Mouse (Mus musculus) adipocyte (in vitro differentiated cells): ENCODE measurements around the gene Cysrt1.

ENCODE experiments used
- DNase-seq: peaks from one replicate; pipeline ENCODE4 v3.0.0-alpha.2; 2016; ENCODE audit warnings: low spot score

Cysrt1 gene

DNA sequence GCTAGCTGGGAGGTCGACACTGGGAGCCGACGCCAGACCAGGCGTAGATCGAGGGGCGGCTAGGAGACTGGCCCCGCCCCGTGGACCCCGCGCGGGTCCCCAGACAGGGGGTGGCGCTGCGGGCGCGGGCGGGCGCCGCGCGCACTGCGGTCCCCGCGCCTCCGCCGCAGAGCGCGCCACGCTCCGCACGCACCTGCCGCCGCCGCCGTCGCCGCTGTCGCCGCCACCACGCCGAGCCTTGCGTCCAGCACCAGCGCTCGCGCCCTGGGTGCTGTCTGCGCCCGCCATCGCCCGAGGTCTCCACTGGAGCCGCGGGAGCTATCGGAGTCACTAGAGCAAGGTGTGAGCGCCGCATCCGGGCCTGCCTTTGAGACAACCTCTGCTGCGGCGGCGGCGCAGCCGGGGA, at the start of gene Cysrt1, which contains the start of gene Rnf208:
Gene Cysrt1, minus strand, starts transcription at position 352 of the 406 bp plus-strand sequence.
Gene Rnf208, plus strand, starts transcription at position 155 of the 406 bp plus-strand sequence.
- no peak for DNase-seq

DNA sequence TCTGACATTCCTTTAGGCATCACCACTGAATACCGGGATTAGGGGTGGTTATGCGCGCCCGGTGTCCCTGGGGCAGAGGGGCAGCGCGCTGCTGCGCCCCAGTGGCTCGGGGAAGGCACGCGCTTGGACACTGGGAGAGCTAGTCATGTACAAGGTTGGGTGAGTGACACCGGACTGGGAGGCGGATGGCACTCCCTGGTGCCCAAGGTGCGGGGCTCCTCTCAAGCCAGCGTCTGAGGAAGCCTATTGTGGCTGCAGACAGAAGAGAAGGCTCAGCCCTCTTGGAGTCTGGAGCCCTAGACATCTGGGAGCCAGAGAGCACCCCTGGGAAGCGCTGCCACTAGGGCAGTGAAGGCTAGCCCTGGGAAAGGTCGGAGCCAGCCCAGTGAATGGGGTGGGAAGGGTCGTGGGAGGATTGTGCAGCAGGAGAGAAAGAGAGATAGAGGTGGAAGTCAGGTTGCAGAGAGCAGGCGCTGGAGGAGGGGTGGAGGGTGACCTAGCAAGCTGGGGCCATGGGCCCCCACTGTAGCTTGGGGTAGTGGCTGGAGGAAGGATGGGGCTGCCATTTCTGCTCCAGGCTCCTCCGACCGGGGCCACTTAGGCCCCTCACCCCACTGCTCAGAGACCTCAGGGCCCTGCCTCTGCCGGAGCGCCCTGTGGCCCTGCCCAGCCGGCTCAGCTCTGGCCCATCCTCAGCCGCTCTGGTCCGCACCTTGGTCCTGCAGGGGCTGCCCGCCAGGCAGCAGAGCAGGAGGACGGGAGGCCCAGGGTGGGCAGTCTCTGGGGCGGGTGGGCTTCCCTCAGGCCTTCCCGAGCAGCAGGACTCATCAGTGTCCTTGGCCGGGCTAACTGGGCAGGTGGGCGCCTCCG, 49.2 kb upstream of the Cysrt1 start:
- DNase-seq = no peak

DNA sequence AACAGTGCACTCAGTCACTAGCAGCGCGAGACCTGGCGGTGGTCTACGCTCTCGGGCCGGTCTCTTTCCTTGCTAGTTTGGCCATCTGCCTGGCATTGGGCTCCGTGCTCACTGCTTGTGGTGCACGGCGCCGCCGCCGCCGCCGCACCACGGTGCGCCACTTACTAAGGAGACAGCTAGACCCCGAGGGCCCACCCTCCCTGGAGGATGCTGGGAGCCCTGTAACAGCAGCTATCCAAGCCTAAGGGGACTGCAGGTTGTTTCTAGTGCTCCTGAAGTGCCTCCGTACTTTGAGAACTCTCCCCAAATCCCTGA, 48.5 kb upstream of the Cysrt1 start:
- no peak for DNase-seq

DNA sequence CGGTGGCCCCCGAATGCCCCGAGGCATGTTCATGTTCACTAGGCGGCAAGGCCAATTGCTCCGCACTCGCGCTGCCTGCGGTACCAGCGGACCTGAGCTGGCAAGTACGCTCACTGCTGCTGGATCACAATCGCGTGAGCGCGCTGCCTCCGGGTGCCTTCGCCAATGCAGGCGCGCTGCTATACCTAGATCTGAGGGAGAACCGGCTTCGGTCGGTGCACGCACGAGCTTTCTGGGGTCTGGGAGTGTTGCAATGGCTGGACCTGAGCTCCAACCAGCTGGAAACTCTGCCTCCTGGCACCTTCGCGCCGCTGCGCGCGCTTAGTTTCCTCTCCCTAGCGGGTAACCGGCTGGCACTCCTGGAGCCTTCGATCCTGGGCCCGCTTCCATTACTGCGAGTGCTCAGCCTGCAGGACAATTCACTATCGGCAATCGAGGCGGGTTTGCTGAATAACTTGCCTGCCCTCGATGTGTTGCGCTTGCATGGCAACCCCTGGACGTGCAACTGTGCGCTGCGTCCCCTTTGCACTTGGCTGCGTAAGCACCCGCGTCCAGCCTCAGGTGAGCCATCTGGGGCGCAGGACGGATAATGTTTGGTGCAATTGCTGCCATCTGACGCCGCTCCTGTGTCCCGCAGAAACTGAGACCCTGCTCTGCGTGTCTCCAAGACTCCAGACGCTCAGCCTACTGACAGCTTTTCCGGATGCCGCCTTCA, 48.0 kb upstream of the Cysrt1 start:
- DNase-seq = no peak

DNA sequence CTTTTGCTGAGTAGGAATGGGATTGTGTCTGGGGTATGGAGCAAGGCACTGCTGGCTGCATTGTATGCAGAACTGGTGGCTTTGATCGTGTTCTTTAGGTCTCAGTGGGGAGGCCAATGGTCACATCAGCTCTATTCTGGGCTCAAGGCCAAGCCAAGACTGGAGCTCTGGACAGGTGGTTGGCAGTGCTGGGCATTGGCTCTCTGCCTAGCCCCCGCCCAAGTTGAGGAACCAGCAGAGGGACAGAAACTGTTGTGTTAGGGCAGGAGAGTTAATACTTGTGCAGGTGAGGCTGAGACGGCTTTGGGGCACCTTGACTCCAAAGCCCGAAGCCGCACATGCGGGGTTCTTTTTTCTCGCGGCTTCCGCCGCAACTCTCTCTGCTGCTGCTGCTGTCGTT, 47.4 kb upstream of the Cysrt1 start, which contains the start of gene Lrrc26:
Gene Lrrc26, plus strand, starts transcription at position 265 of the 400 bp plus-strand sequence.
- DNase-seq = no peak

DNA sequence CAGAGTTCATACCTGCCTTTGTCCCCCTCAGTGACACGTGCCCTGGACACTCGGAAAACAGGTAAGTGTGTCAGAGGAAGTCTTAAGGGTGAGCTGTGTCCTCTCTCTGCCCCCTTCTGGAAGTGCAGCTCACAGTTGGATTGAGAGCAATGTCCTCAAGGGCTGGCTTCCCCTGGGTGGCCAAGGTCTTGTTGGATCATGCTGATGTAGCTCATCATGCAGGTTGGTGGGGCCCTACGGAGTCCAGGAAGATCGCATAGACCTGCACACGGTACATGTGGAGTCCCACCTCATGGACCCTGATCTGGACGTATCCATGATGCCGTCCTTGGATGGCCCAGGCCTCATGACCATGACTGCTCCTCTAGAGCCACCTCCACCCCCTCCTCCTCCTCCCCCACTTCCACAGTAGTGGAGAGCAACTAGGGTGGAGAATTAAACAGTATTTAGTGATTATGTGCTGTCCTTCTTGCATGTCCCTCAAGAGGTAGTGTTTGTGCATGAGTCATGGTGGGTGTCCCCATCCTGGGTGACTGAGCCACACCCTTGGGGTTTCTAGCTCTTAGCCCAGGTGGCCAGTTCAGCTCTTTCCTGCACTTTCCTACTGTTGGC, 46.6 kb upstream of the Cysrt1 start:
- no peak for DNase-seq

DNA sequence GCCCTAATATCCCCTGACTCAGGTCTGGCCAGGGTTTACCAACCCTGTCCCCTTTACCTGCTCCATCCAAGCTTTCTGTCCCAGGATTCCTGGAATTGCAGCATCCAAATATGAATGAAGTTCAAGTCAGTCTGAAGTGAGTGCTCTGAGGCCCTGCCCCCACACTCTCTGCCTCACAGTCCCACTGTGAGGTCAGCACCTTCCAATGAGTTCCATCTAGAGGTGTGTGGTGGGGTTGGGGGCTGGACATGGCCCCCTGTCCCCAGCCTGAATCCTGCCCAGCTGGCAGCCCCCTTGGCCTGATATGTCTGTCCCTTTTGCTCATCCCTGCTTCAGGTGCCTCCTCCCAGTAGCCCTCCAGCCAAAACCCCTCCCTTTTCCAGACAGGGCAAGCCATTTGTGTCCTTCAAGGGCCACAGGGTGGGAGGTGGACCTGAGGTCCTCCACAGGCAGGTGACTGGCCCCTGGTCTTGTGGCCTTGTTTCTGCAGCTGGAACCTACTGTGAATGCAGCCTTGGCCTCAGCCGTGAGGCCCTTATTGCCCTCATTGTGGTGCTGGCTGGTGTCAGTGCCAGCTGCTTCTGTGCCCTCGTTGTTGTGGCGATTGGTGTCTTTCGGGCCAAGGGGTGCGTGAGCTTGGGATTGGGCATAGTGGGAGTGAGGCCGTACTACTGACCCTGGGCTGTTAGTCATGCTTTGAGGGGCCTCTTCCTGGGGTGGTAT, 45.8 kb upstream of the Cysrt1 start, which contains the start of gene Tmem210:
Gene Tmem210, plus strand, starts transcription at position 219 of the 723 bp plus-strand sequence.
- DNase-seq = no peak

DNA sequence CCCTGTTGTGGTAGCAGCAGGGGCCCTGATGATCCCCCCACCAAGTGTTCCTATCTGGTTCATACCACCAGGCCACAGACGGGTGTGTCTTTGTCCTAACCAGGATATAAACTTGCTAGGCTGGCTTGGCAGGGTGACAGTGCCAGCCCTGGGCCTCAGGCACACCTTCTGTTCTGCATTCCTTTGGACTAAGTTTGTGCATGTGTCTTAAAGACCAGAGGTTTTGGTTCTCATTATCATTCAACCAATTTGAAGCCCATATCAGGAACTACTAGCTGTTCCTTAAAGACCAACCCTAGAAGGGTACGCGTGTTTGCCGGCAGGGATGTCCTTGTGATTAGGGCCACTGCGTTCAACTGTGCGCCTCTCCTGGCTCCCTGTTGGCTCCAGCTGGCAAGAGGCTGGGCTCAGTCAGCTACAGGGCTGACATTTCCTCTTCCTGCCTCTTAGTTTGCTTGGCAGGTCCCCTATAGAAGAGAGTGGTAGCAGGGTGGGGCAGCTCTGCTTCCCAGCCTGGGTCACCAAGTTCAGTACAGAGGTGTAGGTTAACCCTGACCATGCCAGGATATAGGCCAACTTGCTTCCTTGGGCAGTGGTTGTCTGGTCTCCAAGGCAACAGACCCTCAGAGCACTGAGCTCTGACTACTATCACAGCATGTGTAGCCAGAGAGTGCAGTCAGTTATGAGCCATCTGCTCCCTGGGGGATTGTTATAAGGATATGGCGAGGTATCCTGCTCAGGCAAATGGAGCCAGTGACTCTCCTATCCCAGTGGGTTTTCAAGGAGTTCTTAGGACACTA, 44.8 kb upstream of the Cysrt1 start:
- DNase-seq = no peak

DNA sequence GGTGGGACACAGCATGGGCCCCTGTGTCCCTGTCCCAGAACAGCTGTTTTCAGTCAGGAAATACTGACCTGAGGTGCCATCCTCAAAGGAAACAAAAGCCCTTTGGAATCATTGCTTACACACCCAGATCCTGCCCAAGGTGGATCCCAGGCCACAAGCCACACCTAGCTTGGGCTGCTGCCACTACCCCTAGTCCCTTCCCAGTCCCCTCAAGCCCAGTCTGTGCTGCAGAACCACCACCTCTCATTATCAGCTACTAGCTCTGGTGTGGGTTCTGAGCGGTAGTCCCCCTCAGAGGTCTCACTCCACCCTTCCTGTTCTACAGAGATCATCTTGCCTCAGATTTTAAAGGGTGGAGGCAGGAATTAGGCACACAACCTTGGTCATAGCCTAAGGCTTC, 44.1 kb upstream of the Cysrt1 start:
- DNase-seq = no peak

DNA sequence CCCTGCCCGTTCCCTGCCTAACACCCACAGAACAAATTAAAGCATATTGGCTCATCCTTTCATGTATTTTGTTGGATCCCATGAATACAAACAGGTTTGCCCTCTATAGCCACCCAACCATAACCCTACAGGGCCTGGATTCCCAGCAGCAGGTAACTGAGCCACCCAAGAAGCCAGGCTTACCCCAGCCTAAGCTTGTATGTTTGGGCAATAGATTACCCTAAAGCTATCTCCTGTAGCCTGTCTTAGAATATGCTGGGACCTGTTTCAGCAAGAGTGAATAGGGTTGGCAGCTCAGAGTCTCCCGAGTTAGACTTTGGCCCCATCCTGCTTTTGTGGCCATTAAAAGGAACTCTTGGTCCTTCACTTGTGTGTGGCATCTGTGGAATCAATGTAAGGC, 43.3 kb upstream of the Cysrt1 start:
- DNase-seq = no peak

DNA sequence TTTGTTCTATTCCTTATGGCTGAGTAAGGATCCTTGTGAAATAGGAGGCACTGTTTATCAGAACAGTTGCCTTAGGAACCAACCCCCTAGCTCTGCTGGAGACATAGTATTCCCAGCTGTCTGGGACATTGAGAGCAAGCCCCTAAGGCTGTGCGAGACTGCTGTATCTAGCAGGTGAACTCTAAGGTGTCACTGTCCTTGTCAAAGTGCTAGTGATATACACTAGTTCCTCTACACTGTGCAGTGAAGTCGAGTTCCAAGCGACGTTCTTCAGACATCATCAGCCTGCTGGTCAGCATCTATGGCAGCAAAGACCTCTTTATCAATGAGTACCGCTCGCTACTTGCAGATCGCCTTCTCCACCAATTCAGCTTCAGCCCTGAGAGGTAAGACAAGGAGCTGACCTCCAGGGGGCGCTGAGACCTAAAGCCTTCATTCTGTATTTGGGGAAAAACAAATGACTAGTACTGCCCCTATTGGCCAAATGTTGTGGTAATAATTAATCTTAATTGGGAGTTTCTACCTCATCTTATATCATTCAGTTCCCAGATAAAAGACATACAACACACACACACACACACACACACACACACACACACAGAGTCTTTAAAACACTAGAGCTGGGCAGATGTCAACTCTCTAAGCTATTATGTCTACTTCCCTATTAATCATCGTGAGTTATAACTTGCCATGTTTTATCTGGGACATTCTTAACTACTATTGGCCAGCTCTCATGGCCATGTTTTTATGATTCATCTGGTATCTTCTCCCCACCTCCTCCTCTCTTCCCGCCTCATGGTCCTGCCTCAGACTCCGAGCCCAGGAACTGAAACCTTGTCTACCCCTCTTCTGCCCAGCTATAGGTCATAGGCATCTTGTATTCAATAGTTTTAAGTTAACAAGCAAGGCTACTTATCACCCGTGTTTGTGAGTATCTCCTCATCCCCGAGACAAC, 37.0 kb upstream of the Cysrt1 start:
- peak; percentile 84 for DNase-seq

DNA sequence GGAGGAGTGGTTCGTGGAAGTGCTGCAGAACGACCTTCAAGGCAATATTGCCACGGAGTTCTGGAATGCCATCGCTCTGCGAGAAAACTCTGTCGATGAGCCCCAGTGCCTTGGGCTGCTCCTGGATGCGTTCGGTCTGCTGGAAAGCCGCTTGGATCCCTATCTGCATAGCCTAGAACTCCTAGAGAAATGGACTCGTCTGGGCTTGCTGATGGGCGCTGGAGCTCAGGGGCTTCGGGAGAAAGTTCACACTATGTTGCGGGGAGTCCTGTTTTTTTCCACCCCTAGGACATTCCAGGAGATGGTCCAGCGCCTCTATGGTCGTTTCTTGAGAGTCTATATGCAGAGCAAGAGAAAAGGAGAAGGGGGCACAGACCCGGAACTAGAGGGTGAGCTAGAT, 30.8 kb upstream of the Cysrt1 start:
- DNase-seq = no peak

DNA sequence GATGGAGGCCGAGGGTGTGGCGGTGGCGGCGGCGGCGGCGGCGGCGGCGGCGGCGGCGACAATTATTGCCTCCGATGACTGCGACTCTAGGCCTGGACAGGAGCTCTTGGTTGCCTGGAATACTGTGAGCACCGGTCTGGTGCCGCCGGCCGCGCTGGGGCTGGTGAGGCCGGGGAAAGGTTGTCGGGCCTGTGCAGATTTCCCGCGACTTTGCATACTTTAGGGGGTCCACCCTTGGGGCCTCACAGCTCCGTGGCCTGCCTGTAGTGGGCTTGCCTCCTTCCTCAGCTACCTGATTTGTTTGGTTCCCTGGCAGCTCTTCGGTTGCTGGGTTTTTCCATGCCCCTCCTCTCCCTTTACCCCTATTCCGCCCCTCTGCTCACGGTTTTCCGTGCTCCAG, 30.3 kb upstream of the Cysrt1 start:
- no peak for DNase-seq

DNA sequence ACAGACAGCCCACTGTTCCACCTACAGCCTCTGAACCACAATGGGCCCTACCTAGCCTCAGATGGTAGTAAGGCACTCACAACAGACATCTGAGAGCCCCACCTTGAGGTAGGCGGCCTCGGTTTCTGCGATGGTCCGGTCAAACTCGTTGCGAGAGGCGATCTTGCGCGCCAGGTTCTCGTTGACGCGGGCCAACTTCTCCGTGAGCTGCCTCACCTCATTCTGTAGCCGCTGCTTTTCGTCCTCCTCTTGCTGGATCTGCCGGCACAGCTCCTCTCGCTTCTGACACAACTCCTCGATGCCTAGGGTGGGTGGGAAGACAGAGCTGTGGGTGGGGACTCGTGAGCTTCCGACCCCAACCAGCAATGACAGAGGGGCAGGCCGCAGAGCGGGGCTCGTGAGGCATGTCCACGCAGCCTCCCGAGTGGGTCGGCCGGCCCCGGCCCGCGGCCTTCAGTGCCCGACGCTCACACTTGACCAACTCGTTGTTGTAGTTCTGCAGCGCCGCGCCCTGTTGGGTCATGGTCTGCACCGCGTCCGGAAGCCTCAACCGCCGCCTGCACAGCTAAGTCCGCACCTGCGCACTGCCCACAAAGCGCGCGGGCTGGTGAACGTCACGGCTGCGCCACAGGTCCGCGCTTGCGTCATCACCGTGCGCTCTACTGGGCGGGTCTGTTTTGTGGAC, 29.7 kb upstream of the Cysrt1 start, which contains the start of the genes Ssna1 and Anapc2:
Gene Ssna1, minus strand, starts transcription at position 612 of the 685 bp plus-strand sequence.
Gene Anapc2, plus strand, starts transcription at position 652 of the 685 bp plus-strand sequence.
- DNase-seq = peak; percentile 94

DNA sequence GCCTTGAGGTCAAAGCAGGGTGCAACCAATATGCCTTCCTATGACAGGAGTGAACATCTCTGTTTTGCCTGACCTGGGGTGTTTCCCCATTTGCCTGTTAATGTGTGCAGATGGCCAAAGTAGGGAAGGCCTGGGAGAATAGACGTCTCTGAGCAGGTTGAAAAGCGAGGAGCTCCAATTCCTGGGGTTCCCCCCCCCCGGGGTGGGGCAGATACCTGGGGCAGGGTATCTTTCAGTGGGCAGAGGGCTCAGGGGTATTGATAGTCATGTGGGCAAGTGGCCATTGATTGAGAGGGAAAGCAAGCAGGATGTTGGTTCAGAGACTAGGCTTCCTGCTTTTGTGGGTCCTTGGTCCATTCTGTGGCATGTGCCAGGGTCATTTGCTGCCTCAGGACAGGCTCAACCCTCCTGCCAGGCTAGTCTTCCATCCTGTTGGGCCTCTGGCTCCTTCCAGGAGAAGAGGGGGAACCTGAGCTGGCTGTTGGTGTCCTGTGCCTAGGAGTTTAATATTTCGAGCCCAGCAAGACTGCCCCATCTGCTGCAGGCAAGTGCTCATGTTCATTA, 25.6 kb upstream of the Cysrt1 start:
- no peak for DNase-seq

DNA sequence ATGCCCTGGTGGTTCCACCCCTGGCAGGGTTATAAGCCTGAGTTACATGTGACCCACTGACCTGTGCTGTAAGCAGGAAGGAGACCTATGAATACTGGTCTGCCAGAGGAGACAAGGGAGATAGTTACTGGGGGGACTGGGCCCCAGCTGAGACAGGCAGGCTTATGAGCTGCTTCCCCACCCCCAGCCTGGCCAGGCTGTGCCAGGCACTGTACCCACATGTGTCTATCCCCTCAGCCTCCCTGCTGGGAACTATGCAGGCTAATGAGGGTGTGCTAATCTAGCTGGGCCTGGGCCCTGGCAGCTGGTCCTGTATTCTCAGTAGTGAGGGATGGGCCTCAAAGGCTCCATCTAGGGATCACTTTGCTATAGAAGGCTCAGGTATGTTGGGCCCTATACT, 25.0 kb upstream of the Cysrt1 start:
- no peak for DNase-seq

DNA sequence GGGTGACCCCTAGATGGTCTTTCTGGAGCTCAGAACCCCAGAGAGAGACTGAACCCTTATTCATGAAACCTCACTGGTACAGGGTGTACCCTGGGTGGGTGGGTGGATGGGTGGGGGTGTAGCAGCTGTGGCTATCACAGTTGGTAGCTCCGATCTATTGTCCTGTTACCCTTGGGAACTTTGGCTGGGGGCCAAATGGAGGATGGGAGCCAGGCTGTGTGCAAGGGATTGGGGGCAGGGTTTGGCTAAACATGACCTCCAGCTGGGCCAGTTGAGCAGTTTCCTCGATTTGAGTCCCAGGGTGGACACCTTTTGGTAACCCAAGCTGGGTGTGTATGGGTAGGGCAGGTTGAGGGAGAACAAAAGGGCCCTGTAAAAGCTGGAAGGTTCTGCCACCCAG, 24.5 kb upstream of the Cysrt1 start:
- DNase-seq = no peak

DNA sequence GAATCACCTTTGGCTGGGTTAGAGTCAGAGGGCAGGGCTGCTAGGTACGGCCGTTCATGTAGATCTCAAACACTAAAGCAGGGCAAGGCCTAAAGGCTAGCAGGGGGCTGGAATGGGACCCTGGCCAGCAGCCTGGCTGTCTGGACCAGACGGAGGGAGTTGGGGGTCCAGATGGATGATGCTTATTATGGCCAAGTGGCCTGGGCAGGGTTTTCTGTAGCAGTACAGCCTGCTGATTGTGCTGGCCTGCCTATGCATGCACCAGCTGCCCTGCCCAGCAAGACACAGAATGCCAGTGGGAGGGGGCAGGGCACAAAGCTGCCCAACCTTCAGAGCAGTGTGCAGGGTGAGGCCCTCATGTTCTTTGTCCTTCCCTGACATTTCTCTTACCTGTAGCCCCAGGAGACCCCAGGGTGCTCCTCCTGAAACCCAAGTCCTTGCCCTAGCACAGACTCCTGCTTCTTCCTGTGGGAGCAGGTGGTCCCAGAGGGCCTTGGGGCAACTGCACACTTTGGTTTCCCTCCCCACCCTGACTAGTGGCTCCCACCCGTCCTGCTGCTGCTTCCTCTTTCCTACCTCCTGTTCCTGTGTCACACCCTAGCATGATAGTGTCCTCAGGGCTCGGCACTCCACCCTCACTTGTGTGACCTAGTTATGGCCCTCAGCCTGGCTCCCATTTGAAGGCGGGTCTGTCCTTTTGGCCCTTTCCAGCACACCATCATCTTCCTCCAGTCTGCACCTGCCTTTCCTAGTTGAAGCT, 23.8 kb upstream of the Cysrt1 start:
- DNase-seq = no peak
